Mouse (Mus musculus) thymus, adult 2 months (tissue): ENCODE measurements at regions not wholly inside any gene's neighbourhood (a gene's known extent, or its start where the extent isn't known, plus 50 kb on each side); places are given as distances from the start of the nearest gene placed in this dataset.

Experiments used
- CTCF ChIP-seq: fragments of 200-500 bp; IDR thresholded peaks from 2 replicates; pipeline ENCODE4 v1.5.1; 2012; ENCODE audit warnings: mild to moderate bottlenecking, control low read depth, low read length, moderate library complexity, borderline replicate concordance; ENCODE audit not compliant: control insufficient read depth, poor library complexity, insufficient read depth; ENCODE audit errors: extremely low read depth
- POLR2A ChIP-seq: fragments of 200-500 bp; IDR thresholded peaks from 2 replicates; pipeline ENCODE4 v1.6.1; 2012; ENCODE audit warnings: mild to moderate bottlenecking, low read length, control low read depth, moderate library complexity; ENCODE audit not compliant: control insufficient read depth, poor library complexity, insufficient read depth; ENCODE audit errors: extremely low read depth

GRCm38 (mm10) chr12:112306208-112306607 lies 160.2 kb downstream of the Kif26a start:
- TF ChIP-seq CTCF (no peak), POLR2A (no peak)
